Mouse (Mus musculus): ENCODE results near the gene Gnaz. TPM values are rescaled to one million over a fixed set of nuclear protein-coding genes. Genes with fewer than 3 reads are reported as not detected.

Gene Gnaz
- polyA plus RNA-seq, 1 experiment, result 2.4 TPM

- WGBS, result 80% methylated on average over 7 of the region's 7 CpGs
- H3K4me1 ChIP-seq (ENCODE audit: control insufficient read depth, insufficient read depth, insufficient read length, low read length), result peaks cover 4% of the 10 kb centered on the region; the same call in 1 of the 2 replicates
- no peaks in the 10 kb centered on the region for H3K27me3 ChIP-seq (ENCODE audit: control insufficient read depth, insufficient read depth, low read length)
- H3K36me3 ChIP-seq (ENCODE audit: control insufficient read depth, insufficient read depth, low read length), result no peaks in the 10 kb centered on the region
- H3K27ac ChIP-seq (ENCODE audit: insufficient read depth, low read depth, low read length), result no peak overlapping the region
- no peak overlapping the region for H3K4me3 ChIP-seq (ENCODE audit: low read depth, low read length)
- TF ChIP-seq CTCF (IDR thresholded peaks at IDR 0.05; ENCODE audit: extremely low read depth, insufficient read length, insufficient replicate concordance, low read depth, low read length) (no peak), POLR2A (IDR thresholded peaks at IDR 0.05; ENCODE audit: low read depth, low read length) (no peak)
Observed at GRCm38 (mm10) chr10:74928276-74928675, 38.7 kb upstream of the Gnaz start.

GRCm38 (mm10) chr10:74929578-74929977 lies 37.4 kb upstream of the Gnaz start:
- Histone ChIP-seq H3K27me3 (ENCODE audit: control insufficient read depth, insufficient read depth, low read length) (no peaks in the 10 kb centered on the region), H3K27ac (ENCODE audit: insufficient read depth, low read depth, low read length) (no peak overlapping the region), H3K36me3 (ENCODE audit: control insufficient read depth, insufficient read depth, low read length) (no peaks in the 10 kb centered on the region), H3K4me1 (ENCODE audit: control insufficient read depth, insufficient read depth, insufficient read length, low read length) (peaks cover 4% of the 10 kb centered on the region; the same call in 1 of the 2 replicates), H3K4me3 (ENCODE audit: low read depth, low read length) (no peak overlapping the region)
- 51% methylated on average over 6 of the region's 6 CpGs for WGBS
- peak; percentile 15; the same call in 1 of the 2 replicates for TF ChIP-seq CTCF (IDR thresholded peaks at IDR 0.05; ENCODE audit: extremely low read depth, insufficient read length, insufficient replicate concordance, low read depth, low read length)
- no peak for TF ChIP-seq POLR2A (IDR thresholded peaks at IDR 0.05; ENCODE audit: low read depth, low read length)

GRCm38 (mm10) chr10:74930541-74930940 lies 36.4 kb upstream of the Gnaz start:
- H3K4me3 ChIP-seq (ENCODE audit: low read depth, low read length), result no peak overlapping the region
- H3K4me1 ChIP-seq (ENCODE audit: control insufficient read depth, insufficient read depth, insufficient read length, low read length), result peaks cover 4% of the 10 kb centered on the region; the same call in 1 of the 2 replicates
- TF ChIP-seq POLR2A (IDR thresholded peaks at IDR 0.05; ENCODE audit: low read depth, low read length), result no peak
- no peak for TF ChIP-seq CTCF (IDR thresholded peaks at IDR 0.05; ENCODE audit: extremely low read depth, insufficient read length, insufficient replicate concordance, low read depth, low read length)
- H3K27ac ChIP-seq (ENCODE audit: insufficient read depth, low read depth, low read length), result no peak overlapping the region
- no peaks in the 10 kb centered on the region for H3K27me3 ChIP-seq (ENCODE audit: control insufficient read depth, insufficient read depth, low read length)
- no peaks in the 10 kb centered on the region for H3K36me3 ChIP-seq (ENCODE audit: control insufficient read depth, insufficient read depth, low read length)
- 70% methylated on average over 3 of the region's 3 CpGs for WGBS

- TF ChIP-seq CTCF (IDR thresholded peaks at IDR 0.05; ENCODE audit: extremely low read depth, insufficient read length, insufficient replicate concordance, low read depth, low read length), result no peak
- H3K4me3 ChIP-seq (ENCODE audit: low read depth, low read length), result no peak overlapping the region
- WGBS, result 75% methylated on average over 6 of the region's 6 CpGs
- no peaks in the 10 kb centered on the region for H3K36me3 ChIP-seq (ENCODE audit: control insufficient read depth, insufficient read depth, low read length)
- H3K27ac ChIP-seq (ENCODE audit: insufficient read depth, low read depth, low read length), result no peak overlapping the region
- H3K27me3 ChIP-seq (ENCODE audit: control insufficient read depth, insufficient read depth, low read length), result no peaks in the 10 kb centered on the region
- 0 out of 2 replicates have a peak, but pooled peaks cover 3% of the 10 kb centered on the region for H3K4me1 ChIP-seq (ENCODE audit: control insufficient read depth, insufficient read depth, insufficient read length, low read length)
Observed at GRCm38 (mm10) chr10:74931631-74932030, 35.3 kb upstream of the Gnaz start.

GRCm38 (mm10) chr10:74932487-74932886 lies 34.5 kb upstream of the Gnaz start:
- WGBS, result 70% methylated on average over 6 of the region's 6 CpGs
- Histone ChIP-seq H3K4me3 (ENCODE audit: low read depth, low read length) (no peak overlapping the region), H3K27me3 (ENCODE audit: control insufficient read depth, insufficient read depth, low read length) (no peaks in the 10 kb centered on the region), H3K27ac (ENCODE audit: insufficient read depth, low read depth, low read length) (no peak overlapping the region), H3K36me3 (ENCODE audit: control insufficient read depth, insufficient read depth, low read length) (no peaks in the 10 kb centered on the region), H3K4me1 (ENCODE audit: control insufficient read depth, insufficient read depth, insufficient read length, low read length) (0 out of 2 replicates have a peak, but pooled peaks cover 3% of the 10 kb centered on the region)
- TF ChIP-seq POLR2A (IDR thresholded peaks at IDR 0.05; ENCODE audit: low read depth, low read length) (no peak), CTCF (IDR thresholded peaks at IDR 0.05; ENCODE audit: extremely low read depth, insufficient read length, insufficient replicate concordance, low read depth, low read length) (no peak)

- H3K4me3 ChIP-seq (ENCODE audit: low read depth, low read length), result no peak overlapping the region
- H3K27me3 ChIP-seq (ENCODE audit: control insufficient read depth, insufficient read depth, low read length), result no peaks in the 10 kb centered on the region
- TF ChIP-seq POLR2A (IDR thresholded peaks at IDR 0.05; ENCODE audit: low read depth, low read length) (no peak), CTCF (IDR thresholded peaks at IDR 0.05; ENCODE audit: extremely low read depth, insufficient read length, insufficient replicate concordance, low read depth, low read length) (no peak)
- no peaks in the 10 kb centered on the region for H3K36me3 ChIP-seq (ENCODE audit: control insufficient read depth, insufficient read depth, low read length)
- 0 out of 2 replicates have a peak, but pooled peaks cover 3% of the 10 kb centered on the region for H3K4me1 ChIP-seq (ENCODE audit: control insufficient read depth, insufficient read depth, insufficient read length, low read length)
- WGBS, result 86% methylated on average over 19 of the region's 19 CpGs
- H3K27ac ChIP-seq (ENCODE audit: insufficient read depth, low read depth, low read length), result no peak overlapping the region
Observed at GRCm38 (mm10) chr10:74933548-74934190, 33.3 kb upstream of the Gnaz start.

GRCm38 (mm10) chr10:74934521-74934920 lies 32.5 kb upstream of the Gnaz start:
- 50% methylated on average over 12 of the region's 12 CpGs for WGBS
- no peak overlapping the region for H3K27ac ChIP-seq (ENCODE audit: insufficient read depth, low read depth, low read length)
- no peaks in the 10 kb centered on the region for H3K36me3 ChIP-seq (ENCODE audit: control insufficient read depth, insufficient read depth, low read length)
- 0 out of 2 replicates have a peak, but pooled peaks cover 3% of the 10 kb centered on the region for H3K4me1 ChIP-seq (ENCODE audit: control insufficient read depth, insufficient read depth, insufficient read length, low read length)
- no peaks in the 10 kb centered on the region for H3K27me3 ChIP-seq (ENCODE audit: control insufficient read depth, insufficient read depth, low read length)
- no peak for TF ChIP-seq CTCF (IDR thresholded peaks at IDR 0.05; ENCODE audit: extremely low read depth, insufficient read length, insufficient replicate concordance, low read depth, low read length)
- no peak for TF ChIP-seq POLR2A (IDR thresholded peaks at IDR 0.05; ENCODE audit: low read depth, low read length)
- H3K4me3 ChIP-seq (ENCODE audit: low read depth, low read length), result no peak overlapping the region
